Mouse (Mus musculus) spleen, adult 2 months (tissue): ENCODE measurements around the gene Jaml. TPM values are rescaled to one million over a fixed set of nuclear protein-coding genes. Genes with fewer than 3 reads are reported as not detected.

Experiments
- DNase-seq, 2 experiments: peaks; one replicate each; pipeline versions ENCODE4 v3.0.0 to v3.0.0-alpha.2; 2012 to 2021; ENCODE audit warnings: low spot score in 2 of 2, low read depth in 1 of 2
- H3K27ac ChIP-seq: fragments of 200-500 bp; 2 replicates; pipeline ENCODE4 v1.5.1; 2012; ENCODE audit warnings: low read length, inconsistent platforms; ENCODE audit not compliant: insufficient read depth
- H3K27me3 ChIP-seq: fragments of 200-500 bp; 2 replicates; pipeline ENCODE4 v1.6.1; 2012; ENCODE audit warnings: mild to moderate bottlenecking, moderate library complexity, low read length, inconsistent platforms; ENCODE audit not compliant: control insufficient read depth, insufficient read depth
- H3K36me3 ChIP-seq: fragments of 200-500 bp; 2 replicates; pipeline ENCODE4 v1.6.1; 2012; ENCODE audit warnings: mild to moderate bottlenecking, low read length, inconsistent platforms; ENCODE audit not compliant: control insufficient read depth, insufficient read depth
- H3K4me1 ChIP-seq: fragments of 200-500 bp; 2 replicates; pipeline ENCODE4 v1.6.1; 2011; ENCODE audit warnings: inconsistent platforms; ENCODE audit not compliant: control insufficient read depth, insufficient read depth, insufficient read length
- H3K4me3 ChIP-seq: fragments of 200-500 bp; 2 replicates; pipeline ENCODE4 v1.5.1; 2011; ENCODE audit warnings: mild to moderate bottlenecking, inconsistent platforms; ENCODE audit not compliant: insufficient read depth, insufficient read length; ENCODE audit errors: extremely low read depth
- CTCF ChIP-seq: fragments of 200-500 bp; IDR thresholded peaks from 2 replicates; pipeline ENCODE4 v1.5.1; 2011; ENCODE audit warnings: mild to moderate bottlenecking, inconsistent platforms; ENCODE audit not compliant: insufficient read depth, insufficient read length, insufficient replicate concordance; ENCODE audit errors: extremely low read depth
- POLR2A ChIP-seq: fragments of 200-500 bp; IDR thresholded peaks from 2 replicates; pipeline ENCODE4 v1.6.1; 2011; ENCODE audit warnings: low read depth, low read length, inconsistent platforms
- WGBS: fragments of 180-500 bp; shearing (Covaris S2); methylation state at CpG from one replicate; pipeline ENCODE4 v1.1.7; 2018; 5-methylcytosine and 5-hydroxymethylcytosine counted together
- polyA plus RNA-seq: library from polyadenylated mRNA; depleted of rRNA; stranded (reverse); fragments of >200 nt; gene quantifications from 2 replicates; pipeline ENCODE4 v1.2.3, GENCODE M21; 2012

Gene Jaml
- polyA plus RNA-seq, 1 experiment, result 2.8 TPM

- H3K27ac ChIP-seq, result peak within 1 kb of the TSS; percentile 79
- TF ChIP-seq CTCF (no peak), POLR2A (no peak)
- 1% methylated on average over 33 of the region's 33 CpGs for WGBS
Measured at GRCm38 (mm10) chr9:45055082-45055713, 23.8 kb upstream of the Jaml start, which contains the start of gene Mpzl3. Gene Mpzl3 (plus strand): TSS chr9:45055186.

GRCm38 (mm10) chr9:45058304-45058940 is 20.6 kb upstream of the Jaml start:
- Histone ChIP-seq H3K27ac (peak overlapping the region; percentile 31; the same call in 1 of the 2 replicates), H3K36me3 (no peaks in the 10 kb centered on the region)
- TF ChIP-seq POLR2A, result no peak
- TF ChIP-seq CTCF, result no peak

More at GRCm38 (mm10) chr9:45055082-45055713, 23.8 kb upstream of the Jaml start, which contains the start of gene Mpzl3:
- Histone ChIP-seq H3K27me3 (peaks cover 1% of the 10 kb centered on the region; the same call in 1 of the 2 replicates), H3K36me3 (no peaks in the 10 kb centered on the region), H3K4me3 (peak within 1 kb of the TSS; percentile 75), H3K4me1 (no peaks in the 10 kb centered on the region)
- peak; percentile 71 to 83 for DNase-seq

GRCm38 (mm10) chr9:45060151-45060550 is 18.8 kb upstream of the Jaml start:
- TF ChIP-seq POLR2A, result no peak
- TF ChIP-seq CTCF, result no peak
- Histone ChIP-seq H3K36me3 (no peaks in the 10 kb centered on the region), H3K27me3 (no peaks in the 10 kb centered on the region), H3K4me1 (no peaks in the 10 kb centered on the region), H3K27ac (no peak overlapping the region), H3K4me3 (no peak overlapping the region)
- WGBS, result 82% methylated on average over 7 of the region's 7 CpGs
- no peak for DNase-seq

More at GRCm38 (mm10) chr9:45058304-45058940, 20.6 kb upstream of the Jaml start:
- no peak overlapping the region for H3K4me3 ChIP-seq
- WGBS, result 49% methylated on average over 5 of the region's 5 CpGs
- no peak for DNase-seq
- H3K4me1 ChIP-seq, result no peaks in the 10 kb centered on the region
- no peaks in the 10 kb centered on the region; the same call in 1 of the 2 replicates for H3K27me3 ChIP-seq

GRCm38 (mm10) chr9:45062677-45063076 is 16.3 kb upstream of the Jaml start:
- DNase-seq, result no peak
- 15% methylated on average over 3 of the region's 3 CpGs for WGBS
- no peaks in the 10 kb centered on the region for H3K4me1 ChIP-seq
- H3K27me3 ChIP-seq, result no peaks in the 10 kb centered on the region
- H3K4me3 ChIP-seq, result no peak overlapping the region
- no peak overlapping the region for H3K27ac ChIP-seq
- no peak for TF ChIP-seq POLR2A
- TF ChIP-seq CTCF, result no peak
- peaks cover 1% of the 10 kb centered on the region; the same call in 1 of the 2 replicates for H3K36me3 ChIP-seq

DNA sequence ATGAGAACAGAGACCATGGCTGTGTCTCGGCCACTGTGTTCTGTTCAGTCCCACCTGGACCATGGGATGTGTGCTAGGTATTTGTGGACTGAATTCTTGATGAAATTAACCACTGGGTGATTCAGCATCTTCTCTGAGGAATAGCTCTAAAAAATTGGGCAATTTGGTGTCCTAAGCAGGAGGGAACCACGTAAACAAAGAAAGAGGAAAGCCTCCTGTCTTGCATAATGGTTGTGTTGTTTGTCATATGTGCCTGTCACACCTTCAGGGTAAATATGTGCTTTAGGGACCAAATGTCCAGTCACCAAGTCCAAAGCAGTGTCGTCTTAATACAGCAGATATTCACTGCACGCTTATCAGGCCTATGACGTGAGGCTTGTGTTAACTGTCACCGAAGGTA is 14.6 kb upstream of the Jaml start:
- no peaks in the 10 kb centered on the region for H3K4me1 ChIP-seq
- no peak overlapping the region for H3K27ac ChIP-seq
- no peaks in the 10 kb centered on the region for H3K27me3 ChIP-seq
- no peak for TF ChIP-seq CTCF
- TF ChIP-seq POLR2A, result no peak
- DNase-seq, result no peak
- 88% methylated on average over 6 of the region's 6 CpGs for WGBS
- H3K4me3 ChIP-seq, result no peak overlapping the region
- peaks cover 3% of the 10 kb centered on the region; the same call in 1 of the 2 replicates for H3K36me3 ChIP-seq

DNA sequence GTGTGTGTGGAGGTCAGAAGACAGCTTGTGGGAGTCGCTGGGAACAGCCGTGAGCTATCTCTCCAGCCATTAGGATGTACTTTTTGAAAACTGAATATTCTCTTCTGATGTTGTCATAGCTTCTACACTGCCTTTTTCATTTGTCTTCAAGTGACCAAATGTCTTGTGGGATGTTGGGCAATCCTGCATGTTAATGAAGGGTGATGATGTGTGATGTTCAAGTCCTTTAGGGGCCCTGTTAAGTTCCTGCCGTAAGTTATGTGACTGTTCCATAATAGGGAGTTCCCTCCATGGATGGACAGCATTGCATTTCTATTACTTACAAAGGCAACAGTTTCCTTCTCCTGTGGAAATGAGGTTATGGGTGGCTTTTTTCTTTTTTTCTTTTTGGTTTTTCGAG is 12.2 kb upstream of the Jaml start:
- Histone ChIP-seq H3K4me1 (no peaks in the 10 kb centered on the region), H3K4me3 (no peak overlapping the region), H3K27me3 (no peaks in the 10 kb centered on the region), H3K27ac (no peak overlapping the region), H3K36me3 (peaks cover 4% of the 10 kb centered on the region; the same call in 1 of the 2 replicates)
- no peak for DNase-seq
- WGBS, result 84% methylated on average over 4 of the region's 4 CpGs
- TF ChIP-seq CTCF, result no peak
- no peak for TF ChIP-seq POLR2A
